Mouse (Mus musculus) forebrain, embryonic 12.5 days (tissue): ENCODE results near the gene H2al1h. TPM values are rescaled to one million over a fixed set of nuclear protein-coding genes. Genes with fewer than 3 reads are reported as not detected.
"Not testable (repeated sequence)": the region's sequence is repeated elsewhere in the genome, so short reads cannot be mapped to it uniquely, and the experiment has no call there.

Experiments
- ATAC-seq: fragments of 200-750 bp; cut with Nextera tagmentation; 2 replicates; pipeline ENCODE4 v1.8.0; 2017; ENCODE audit warnings: moderate TSS enrichment; ENCODE audit not compliant: low FRiP score
- H3K27ac ChIP-seq: fragments of 300-500 bp; sonication (generic); 2 replicates; pipeline ENCODE4 v1.5.1; 2016; ENCODE audit warnings: mild to moderate bottlenecking
- H3K27me3 ChIP-seq: fragments of 300-500 bp; sonication (generic); 2 replicates; pipeline ENCODE4 v1.6.1; 2016; ENCODE audit warnings: mild to moderate bottlenecking
- H3K36me3 ChIP-seq: fragments of 300-500 bp; sonication (generic); replicated peaks from 2 replicates; pipeline ENCODE4 v1.6.1; 2016; ENCODE audit warnings: mild to moderate bottlenecking
- H3K4me1 ChIP-seq: fragments of 300-500 bp; sonication (generic); 2 replicates; pipeline ENCODE4 v1.6.1; 2016
- H3K4me2 ChIP-seq: fragments of 300-500 bp; sonication (generic); 2 replicates; pipeline ENCODE4 v1.6.1; 2016; ENCODE audit warnings: mild to moderate bottlenecking, moderate library complexity
- H3K4me3 ChIP-seq: fragments of 300-500 bp; sonication (generic); replicated peaks from 2 replicates; pipeline ENCODE4 v1.5.1; 2016; ENCODE audit warnings: mild to moderate bottlenecking
- H3K9ac ChIP-seq: fragments of 300-500 bp; sonication (generic); 2 replicates; pipeline ENCODE4 v1.6.1; 2016; ENCODE audit warnings: mild to moderate bottlenecking
- H3K9me3 ChIP-seq: fragments of 300-500 bp; sonication (generic); 2 replicates; pipeline ENCODE4 v1.6.1; 2016
- WGBS: fragments of 180-500 bp; shearing (Covaris S2); methylation state at CpG from one replicate; pipeline ENCODE4 v1.1.7; 2016; 5-methylcytosine and 5-hydroxymethylcytosine counted together
- polyA plus RNA-seq: library from polyadenylated mRNA; unstranded; fragments of >200 nt; fragmentation: Nextera tagmentation; extraction: Ambion mirVana; gene quantifications from 2 replicates; pipeline ENCODE4 v1.2.1, GENCODE M21; 2016

The H2al1h gene
- polyA plus RNA-seq, 1 experiment from 2014 or later, result not detected

GRCm38 (mm10) chrX:11324359-11324758 is 3.1 kb downstream of the H2al1h start, which contains the start of gene H2al1i:
TSS of gene H2al1i (plus strand) at chrX:11324659.
- ATAC-seq, H3K9ac ChIP-seq, H3K27me3 ChIP-seq: not testable (repeated sequence)

GRCm38 (mm10) chrX:11327522-11327921 is 6.2 kb downstream of the H2al1h start, which contains the start of gene H2al1j:
TSS of gene H2al1j (plus strand) at chrX:11327822.
- H3K27me3 ChIP-seq, H3K9ac ChIP-seq, H3K27ac ChIP-seq, H3K9me3 ChIP-seq, H3K36me3 ChIP-seq, ATAC-seq, H3K4me2 ChIP-seq, H3K4me1 ChIP-seq, H3K4me3 ChIP-seq: not testable (repeated sequence)
- 93% methylated on average over 2 of the region's 2 CpGs for WGBS

More at GRCm38 (mm10) chrX:11324359-11324758, 3.1 kb downstream of the H2al1h start, which contains the start of gene H2al1i:
- not testable (repeated sequence) for H3K27ac ChIP-seq, H3K4me2 ChIP-seq, H3K4me1 ChIP-seq, H3K4me3 ChIP-seq, H3K36me3 ChIP-seq, H3K9me3 ChIP-seq
- 71% methylated on average over 1 of the region's 5 CpGs for WGBS

GRCm38 (mm10) chrX:11345762-11346161 is 24.5 kb downstream of the H2al1h start:
- ATAC-seq, result no peak
- no peak overlapping the region for H3K27ac ChIP-seq

GRCm38 (mm10) chrX:11346756-11347155 is 25.5 kb downstream of the H2al1h start:
- ATAC-seq, result no peak
- 0 out of 2 replicates have a peak, but pooled peaks cover 2% of the 10 kb centered on the region for H3K27me3 ChIP-seq
- H3K36me3 ChIP-seq, result no peaks in the 10 kb centered on the region
- H3K4me1 ChIP-seq, result no peaks in the 10 kb centered on the region
- H3K9me3 ChIP-seq, result no peaks in the 10 kb centered on the region
- 92% methylated on average over 3 of the region's 3 CpGs for WGBS
- no peak overlapping the region for H3K27ac ChIP-seq
- H3K4me2 ChIP-seq, result no peak overlapping the region
- no peak overlapping the region for H3K4me3 ChIP-seq
- no peak overlapping the region for H3K9ac ChIP-seq

More at GRCm38 (mm10) chrX:11345762-11346161, 24.5 kb downstream of the H2al1h start:
- Histone ChIP-seq H3K9ac (no peak overlapping the region), H3K27me3 (0 out of 2 replicates have a peak, but pooled peaks cover 2% of the 10 kb centered on the region), H3K4me2 (no peak overlapping the region), H3K36me3 (no peaks in the 10 kb centered on the region), H3K4me3 (no peak overlapping the region), H3K9me3 (no peaks in the 10 kb centered on the region), H3K4me1 (no peaks in the 10 kb centered on the region)
- WGBS, result 62% methylated on average over 9 of the region's 9 CpGs

- Histone ChIP-seq H3K4me1 (no peaks in the 10 kb centered on the region), H3K4me2 (no peak overlapping the region), H3K9me3 (no peaks in the 10 kb centered on the region), H3K36me3 (no peaks in the 10 kb centered on the region), H3K27ac (no peak overlapping the region), H3K9ac (no peak overlapping the region), H3K27me3 (peaks cover 15% of the 10 kb centered on the region), H3K4me3 (no peak overlapping the region)
- ATAC-seq, result no peak
- 84% methylated on average over 6 of the region's 6 CpGs for WGBS
Observed at GRCm38 (mm10) chrX:11360823-11361222, 39.5 kb downstream of the H2al1h start.

- H3K9me3 ChIP-seq, result no peaks in the 10 kb centered on the region
- H3K27ac ChIP-seq, result no peak overlapping the region
- H3K4me2 ChIP-seq, result no peak overlapping the region
- no peak overlapping the region for H3K9ac ChIP-seq
- WGBS, result 90% methylated on average over 2 of the region's 2 CpGs
- H3K27me3 ChIP-seq, result peaks cover 15% of the 10 kb centered on the region
- no peak overlapping the region for H3K4me3 ChIP-seq
- no peak for ATAC-seq
- no peaks in the 10 kb centered on the region for H3K4me1 ChIP-seq
- H3K36me3 ChIP-seq, result no peaks in the 10 kb centered on the region
Observed at GRCm38 (mm10) chrX:11361261-11361660, 40.0 kb downstream of the H2al1h start.

- Histone ChIP-seq H3K27ac (no peak overlapping the region), H3K4me1 (no peaks in the 10 kb centered on the region), H3K9ac (no peak overlapping the region), H3K4me2 (no peak overlapping the region), H3K9me3 (no peaks in the 10 kb centered on the region), H3K27me3 (peaks cover 17% of the 10 kb centered on the region), H3K36me3 (no peaks in the 10 kb centered on the region), H3K4me3 (no peak overlapping the region)
- peak; percentile 65; the same call in 1 of the 2 replicates for ATAC-seq
- 50% methylated on average over 6 of the region's 6 CpGs for WGBS
Observed at GRCm38 (mm10) chrX:11363890-11364289, 42.6 kb downstream of the H2al1h start.

GRCm38 (mm10) chrX:11365151-11365550 is 43.9 kb downstream of the H2al1h start:
- WGBS, result 76% methylated on average over 12 of the region's 12 CpGs
- no peak overlapping the region for H3K27ac ChIP-seq
- ATAC-seq, result no peak
- no peaks in the 10 kb centered on the region for H3K36me3 ChIP-seq
- H3K9ac ChIP-seq, result no peak overlapping the region
- H3K4me3 ChIP-seq, result no peak overlapping the region
- peaks cover 15% of the 10 kb centered on the region for H3K27me3 ChIP-seq
- H3K9me3 ChIP-seq, result no peaks in the 10 kb centered on the region
- H3K4me1 ChIP-seq, result no peaks in the 10 kb centered on the region
- no peak overlapping the region for H3K4me2 ChIP-seq

Other genes starting within 250 kb of the H2al1h start
- not detected in 2 replicates for gene H2al1a, start 22.2 kb upstream of the H2al1h start, polyA plus RNA-seq
- gene H2al1b, start 19.1 kb upstream of the H2al1h start, polyA plus RNA-seq, result not detected in 2 replicates
- not detected in 2 replicates for gene H2al1c, start 15.8 kb upstream of the H2al1h start, polyA plus RNA-seq
- not detected in 2 replicates for gene H2al1d, start 12.7 kb upstream of the H2al1h start, polyA plus RNA-seq
- gene H2al1e, start 9.6 kb upstream of the H2al1h start, polyA plus RNA-seq, result not detected in 2 replicates
- not detected in 2 replicates for gene H2al1f, start 6.3 kb upstream of the H2al1h start, polyA plus RNA-seq
- not detected in 2 replicates for gene H2al1g, start 3.2 kb upstream of the H2al1h start, polyA plus RNA-seq
- not detected in 2 replicates for gene H2al1i, start 3.2 kb downstream of the H2al1h start, polyA plus RNA-seq
- gene H2al1j, start 6.3 kb downstream of the H2al1h start, polyA plus RNA-seq, result not detected in 2 replicates